Mouse (Mus musculus) megakaryocyte, embryonic 14.5 days (primary cell): Measurements from ENCODE around the gene Polr2a.

ENCODE experiments used
- FLI1 ChIP-seq: IDR thresholded peaks from 2 replicates; pipeline ENCODE4 v1.6.1; 2012; ENCODE audit warnings: low read length, inconsistent platforms, mixed read lengths
- GATA1 ChIP-seq: IDR thresholded peaks from 3 replicates; pipeline ENCODE4 v1.6.1; 2012; ENCODE audit warnings: mixed read lengths, low read length, inconsistent platforms, borderline replicate concordance

DNA sequence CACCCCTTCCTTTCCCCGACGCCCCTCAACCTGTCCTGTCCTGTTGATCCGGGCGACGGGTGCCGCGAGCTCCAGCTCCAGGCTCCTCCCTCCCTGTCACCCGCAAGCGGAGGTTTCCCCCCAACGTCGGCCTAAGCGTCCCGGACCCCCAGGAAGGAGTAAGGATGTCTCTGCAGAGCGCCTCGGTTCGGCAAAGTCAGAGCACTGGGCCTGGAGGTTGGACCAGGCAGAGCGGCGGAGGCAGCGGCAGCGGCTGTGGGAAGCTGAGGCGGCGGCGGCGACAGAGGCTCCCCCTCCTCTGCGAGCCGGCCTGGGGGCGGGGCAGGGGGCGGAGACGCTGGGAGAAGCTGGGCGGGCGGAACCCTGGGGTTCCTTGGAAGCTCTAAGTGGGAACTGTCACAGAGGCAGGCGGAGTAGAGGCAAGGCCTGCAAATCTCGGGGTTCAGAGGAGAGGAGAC is 44.2 kb upstream of the Polr2a start:
- no peak for TF ChIP-seq GATA1
- no peak for TF ChIP-seq FLI1
